Comparison of ENCODE assay signal across 3 mouse cellular contexts in genomic region chr15:102344490-102344889, GRCm38 (mm10).
TF ChIP-seq lines count a peak whose summit lies in the region.

No protein-coding gene starts in this region.

TF ChIP-seq in CH12.LX, 34 proteins besides CTCF, POLR2A, EP300 and RAD21:
- TF ChIP-seq NELFE (IDR thresholded peaks at IDR 0.05; ENCODE audit: low read depth, low read length) (no peak), POLR2AphosphoS2 (IDR thresholded peaks at IDR 0.05; ENCODE audit: low read depth, low read length) (no peak), MAFK (IDR thresholded peaks at IDR 0.05; ENCODE audit: insufficient replicate concordance, low read length) (no peak), SIN3A (IDR thresholded peaks at IDR 0.05; ENCODE audit: low read length) (no peak), SMC3 (IDR thresholded peaks at IDR 0.05; ENCODE audit: low read depth, low read length) (no peak), ZNF384 (IDR thresholded peaks at IDR 0.05; ENCODE audit: low read depth, low read length) (peak; percentile 55), ZC3H11A (IDR thresholded peaks at IDR 0.05; ENCODE audit: low read depth, low read length) (no peak), NRF1 (IDR thresholded peaks at IDR 0.05; ENCODE audit: low read depth, low read length) (no peak)

TF ChIP-seq in ES-E14, 5 proteins besides CTCF, POLR2A, EP300 and RAD21:
- no peak for TF ChIP-seq CHD2 (IDR thresholded peaks at IDR 0.05; ENCODE audit: low read depth, low read length)
- 0 out of 2 replicates have a peak, but pooled peaks have one; percentile 52 for TF ChIP-seq ZNF384 (IDR thresholded peaks at IDR 0.05; ENCODE audit: low read depth, low read length)

TF ChIP-seq in MEL, 35 proteins besides CTCF, POLR2A, EP300 and RAD21:
- TF ChIP-seq ZC3H11A (IDR thresholded peaks at IDR 0.05; ENCODE audit: low read depth, low read length) (no peak), ZNF384 (IDR thresholded peaks at IDR 0.05; ENCODE audit: low read depth, low read length) (peak; percentile 55)
TF ChIP-seq in MEL: peak in this region for 1.
